Mouse (Mus musculus): Measurements from ENCODE around the gene Lin52.

GRCm38 (mm10) chr12:84451801-84452200 lies 579 bp downstream of the Lin52 start:
- TF ChIP-seq EP300 (IDR thresholded peaks at IDR 0.05) (no peak), CTCF (IDR thresholded peaks at IDR 0.05) (no peak)
